Mouse (Mus musculus) right cerebral cortex, postnatal 14 days (tissue): Measurements from ENCODE around the gene Slc6a20a.
"Not testable (repeated sequence)": the region's sequence is repeated elsewhere in the genome, so short reads cannot be mapped to it uniquely, and the experiment has no call there.

Experiments used
- DNase-seq: peaks from one replicate; pipeline ENCODE4 v3.0.0; 2022

The Slc6a20a gene

GRCm38 (mm10) chr9:123678327-123679105, at the start of gene Slc6a20a, which contains the start of gene Ccr9:
Gene Slc6a20a, minus strand, starts transcription at chr9:123678885.
Gene Ccr9, plus strand, starts transcription at chr9:123678439.
- peak; percentile 7 for DNase-seq

GRCm38 (mm10) chr9:123722737-123723493, 44.2 kb upstream of the Slc6a20a start:
- DNase-seq: no peak

GRCm38 (mm10) chr9:123717186-123718008, 38.7 kb upstream of the Slc6a20a start, which contains the start of gene Lztfl1:
Gene Lztfl1, minus strand, starts transcription at chr9:123717697.
- peak; percentile 96 for DNase-seq

DNA sequence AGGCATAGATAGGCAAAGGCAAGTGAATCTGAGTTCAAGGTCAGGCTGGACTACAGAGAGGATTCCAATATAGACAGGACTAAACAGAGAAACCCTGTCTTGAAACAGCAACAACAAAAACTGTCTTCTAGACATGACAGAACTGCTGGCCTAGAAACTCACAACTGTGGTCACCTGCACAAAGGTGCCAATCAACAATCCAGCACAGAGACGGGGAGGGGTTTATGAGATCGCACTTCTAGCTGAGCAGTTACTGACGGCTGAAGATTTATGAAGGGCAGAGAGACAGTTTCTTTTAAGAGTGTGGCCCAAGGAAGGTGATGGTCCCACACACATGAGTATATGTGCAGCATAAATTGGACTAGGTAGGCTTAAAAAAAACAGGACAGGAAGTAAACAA, 37.6 kb upstream of the Slc6a20a start:
- no peak for DNase-seq

DNA sequence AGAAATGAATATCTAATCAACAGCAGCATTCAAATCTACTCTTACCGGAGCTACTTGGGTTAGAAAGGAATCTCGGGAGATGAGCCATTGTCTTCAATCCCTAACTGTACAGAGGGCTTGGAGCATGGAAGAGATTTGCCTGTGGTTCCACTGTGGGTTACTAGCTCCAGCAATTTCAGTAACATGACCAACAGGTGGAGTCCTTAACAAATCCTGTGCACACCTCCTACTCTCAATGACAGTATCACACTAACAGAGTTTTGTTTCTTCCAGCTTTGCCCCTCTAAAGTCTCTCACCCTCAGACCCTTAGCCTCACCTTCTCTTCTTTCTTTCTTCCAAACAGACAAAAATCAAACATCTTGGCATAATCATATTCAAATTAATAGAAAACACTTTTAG, 34.4 kb upstream of the Slc6a20a start:
- DNase-seq: no peak

GRCm38 (mm10) chr9:123709226-123709625, 30.5 kb upstream of the Slc6a20a start:
- DNase-seq: no peak

DNA sequence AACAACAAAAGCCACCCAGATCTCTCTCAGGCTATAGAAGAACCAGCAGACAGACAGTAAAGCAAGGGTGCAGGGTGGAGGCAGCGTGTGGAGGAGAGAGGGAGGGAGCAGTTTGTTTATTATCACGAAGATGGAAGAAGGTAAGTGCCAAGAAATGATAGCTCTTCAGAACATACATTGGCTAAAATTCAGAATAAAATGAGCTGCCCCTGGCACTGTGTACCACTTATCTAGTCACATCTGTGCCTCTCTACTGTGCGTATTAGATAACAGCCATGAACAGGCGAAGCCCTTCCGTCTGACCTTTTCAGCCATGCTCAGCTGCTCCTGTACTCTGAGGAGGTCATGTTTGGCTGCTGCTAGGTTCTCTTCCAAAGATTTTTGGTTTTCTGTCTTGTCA, 23.1 kb upstream of the Slc6a20a start:
- no peak for DNase-seq

GRCm38 (mm10) chr9:123695634-123696302, 17.1 kb upstream of the Slc6a20a start:
- DNase-seq: no peak

DNA sequence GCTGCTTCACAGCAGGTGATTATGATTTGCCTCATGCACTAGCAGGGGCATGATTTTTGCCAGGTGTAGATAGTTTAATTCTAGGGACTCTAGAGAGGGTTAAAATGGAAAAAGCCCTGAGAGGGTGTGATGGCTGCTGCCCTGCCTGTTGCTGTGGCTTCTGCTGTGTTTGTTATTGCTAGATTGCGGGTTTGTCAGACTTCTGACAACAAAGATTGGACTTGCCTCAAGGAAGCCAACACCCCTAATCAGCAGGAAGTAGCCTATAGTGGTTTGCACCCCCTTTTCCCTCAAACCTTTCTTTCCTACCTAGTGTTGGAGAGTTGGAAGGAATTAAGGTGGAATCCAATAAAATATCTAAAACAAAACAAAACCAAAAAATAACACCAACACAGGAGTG, 9.5 kb upstream of the Slc6a20a start:
- DNase-seq: no peak

DNA sequence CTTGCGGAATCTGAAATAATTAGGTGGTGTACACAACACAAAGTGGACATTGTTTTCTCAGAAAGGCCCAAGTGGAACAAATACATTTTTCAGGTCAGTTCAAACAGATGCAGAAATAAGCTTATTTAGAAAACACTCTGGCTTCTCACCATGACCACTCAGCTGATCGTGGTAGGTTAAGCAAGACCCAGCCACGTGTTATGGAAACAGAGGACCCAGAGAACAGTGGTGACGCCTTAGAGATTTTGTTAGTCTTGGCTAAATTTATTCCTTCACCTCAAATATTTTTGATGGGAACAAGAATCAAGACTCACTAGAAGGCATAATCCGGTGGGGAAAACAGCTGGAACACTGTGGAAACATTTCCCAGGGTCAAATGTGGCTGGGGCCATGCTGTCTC, 7.5 kb upstream of the Slc6a20a start:
- DNase-seq: no peak

GRCm38 (mm10) chr9:123683704-123684103, 5.0 kb upstream of the Slc6a20a start:
- DNase-seq: no peak

DNA sequence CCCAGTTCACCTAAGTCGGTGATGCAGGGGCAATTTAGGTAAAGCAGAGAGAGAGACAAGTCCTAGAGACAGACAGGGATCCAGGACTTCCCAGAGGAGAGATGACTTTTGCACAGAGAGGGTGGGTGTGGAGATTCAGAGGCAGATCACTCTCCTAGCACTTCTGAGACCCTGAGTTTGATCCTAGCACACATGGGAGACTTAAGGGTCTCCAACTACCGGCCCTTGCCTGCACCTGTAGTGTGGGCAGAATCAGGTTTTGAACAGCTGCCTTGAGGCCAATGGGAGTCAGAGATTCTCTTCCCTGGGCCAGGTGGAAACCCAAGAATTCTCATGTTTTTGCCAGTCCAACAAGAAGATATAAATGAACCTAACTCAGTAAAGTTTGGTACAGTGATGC, 513 bp upstream of the Slc6a20a start:
- no peak for DNase-seq

- DNase-seq: peak; percentile 69
These were observed 13.0 kb downstream of the Slc6a20a start for GRCm38 (mm10) chr9:123665645-123666044.

- DNase-seq: not testable (repeated sequence)
These were observed 18.6 kb downstream of the Slc6a20a start for GRCm38 (mm10) chr9:123659986-123660676.

- no peak for DNase-seq
These were observed 19.7 kb downstream of the Slc6a20a start for GRCm38 (mm10) chr9:123658981-123659380.

GRCm38 (mm10) chr9:123657457-123657856, 21.2 kb downstream of the Slc6a20a start:
- no peak for DNase-seq

DNA sequence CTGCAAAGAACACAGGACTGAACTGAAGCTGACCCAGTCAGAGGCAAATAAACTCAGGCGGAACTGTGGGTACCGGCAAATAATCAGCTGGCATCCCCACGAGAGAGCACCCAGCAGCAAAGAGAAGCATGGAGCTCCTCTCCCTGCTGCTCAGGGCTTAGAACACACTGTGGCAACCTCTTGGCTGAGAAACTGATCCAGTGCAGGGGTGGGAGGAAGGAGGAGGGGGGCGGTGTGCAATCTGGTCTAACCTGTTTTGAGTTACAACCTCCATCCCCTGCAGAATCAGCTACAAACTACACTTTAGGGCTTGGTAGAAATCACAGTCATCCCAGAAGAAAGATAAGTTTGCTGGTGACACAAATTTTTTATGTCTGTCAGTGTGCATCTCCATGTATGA, 27.3 kb downstream of the Slc6a20a start:
- DNase-seq: no peak

GRCm38 (mm10) chr9:123649785-123650511, 28.7 kb downstream of the Slc6a20a start:
- DNase-seq: no peak

DNA sequence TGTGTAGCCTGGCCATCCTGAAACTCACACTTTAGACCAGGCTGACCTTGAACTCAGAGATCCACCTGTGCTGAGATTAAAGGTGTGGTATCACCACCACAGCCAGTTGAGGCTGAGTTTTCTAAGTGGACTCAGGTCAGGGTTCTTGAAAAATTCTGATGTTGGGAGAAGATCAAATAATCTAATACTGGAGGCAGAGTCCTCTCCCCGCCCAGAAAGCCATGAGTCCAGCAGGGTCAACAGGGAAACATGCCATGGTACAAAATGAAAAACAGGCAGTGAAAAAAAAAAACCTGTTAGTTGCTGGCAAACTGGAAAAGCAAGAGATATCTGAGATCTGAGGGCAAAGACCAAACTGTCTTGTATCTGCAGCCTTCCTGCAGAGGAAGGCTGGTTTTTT, 38.6 kb downstream of the Slc6a20a start:
- no peak for DNase-seq

DNA sequence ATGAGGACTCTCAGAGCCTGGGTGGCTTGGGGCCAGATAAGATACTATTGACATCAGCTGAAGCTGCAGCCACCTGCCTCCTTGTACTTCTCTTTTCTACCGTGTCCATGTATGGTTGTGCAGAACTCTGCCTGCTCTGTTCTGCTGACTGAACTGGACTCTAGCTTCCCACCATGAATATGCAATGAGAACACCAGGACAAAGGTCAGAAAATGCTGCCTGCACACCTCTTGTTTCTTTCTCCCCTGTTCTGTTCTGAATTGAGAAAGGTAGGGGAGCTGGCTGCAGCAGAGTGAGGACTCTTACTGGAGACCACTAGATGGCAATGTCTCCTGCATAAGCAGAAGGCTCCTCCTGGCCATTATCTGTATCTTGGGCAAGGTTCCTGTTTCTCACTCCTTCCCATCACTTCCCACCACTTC, 40.0 kb downstream of the Slc6a20a start:
- DNase-seq: peak; percentile 11

DNA sequence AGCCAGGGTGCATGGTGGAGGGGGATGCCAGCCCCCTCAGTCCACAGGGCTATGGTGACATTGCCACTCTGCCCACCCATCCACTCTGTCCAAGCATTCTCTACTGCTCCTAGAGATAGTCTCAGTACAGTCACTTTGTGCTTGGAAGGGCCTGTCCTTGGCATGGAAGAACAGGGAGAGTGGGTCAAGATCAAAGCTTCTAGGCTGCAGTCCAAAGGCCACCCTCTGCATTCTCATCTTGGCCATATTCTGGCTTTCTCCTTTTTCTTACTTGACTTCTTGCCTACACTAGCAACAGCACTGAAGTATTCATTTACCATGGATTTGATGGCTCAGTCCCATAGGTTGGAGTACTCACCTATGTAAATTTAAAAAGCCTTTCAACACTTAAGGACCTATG, 40.5 kb downstream of the Slc6a20a start:
- no peak for DNase-seq
